Mouse (Mus musculus) bone marrow, adult 2 months (tissue): ENCODE data around the gene Oscp1. TPM values are rescaled to one million over a fixed set of nuclear protein-coding genes. Genes with fewer than 3 reads are reported as not detected.
A peak's percentile ranks its signal among the peaks of the same experiment; 100 is the strongest.

ENCODE experiments used
- H3K27ac ChIP-seq: fragments of 200-500 bp; 2 replicates; pipeline ENCODE4 v1.5.1; 2012; ENCODE audit warnings: low read depth, mild to moderate bottlenecking, control low read depth, inconsistent platforms, low read length; ENCODE audit not compliant: control insufficient read depth, poor library complexity, insufficient read depth
- H3K4me1 ChIP-seq: fragments of 200-500 bp; 2 replicates; pipeline ENCODE4 v1.6.1; 2011; ENCODE audit warnings: low read length; ENCODE audit not compliant: control insufficient read depth, insufficient read depth
- H3K4me3 ChIP-seq: fragments of 200-500 bp; replicated peaks from 2 replicates; pipeline ENCODE3; 2011; ENCODE audit warnings: mild to moderate bottlenecking, low read depth, low read length, control low read depth; ENCODE audit not compliant: control insufficient read depth
- CTCF ChIP-seq: fragments of 200-500 bp; IDR thresholded peaks from 2 replicates; pipeline ENCODE4 v1.5.1; 2011; ENCODE audit warnings: low read length, control low read depth; ENCODE audit not compliant: control insufficient read depth, insufficient read depth
- POLR2A ChIP-seq: fragments of 200-500 bp; IDR thresholded peaks from 2 replicates; pipeline ENCODE4 v1.6.1; 2011; ENCODE audit warnings: low read depth, mild to moderate bottlenecking, control low read depth, low read length, borderline replicate concordance; ENCODE audit not compliant: control insufficient read depth
- WGBS: fragments of 180-500 bp; shearing (Covaris S2); methylation state at CpG from one replicate; pipeline ENCODE4 v1.1.7; 2018; 5-methylcytosine and 5-hydroxymethylcytosine counted together
- polyA plus RNA-seq: library from polyadenylated mRNA; stranded (reverse); fragments of >200 nt; gene quantifications from 2 replicates; pipeline ENCODE4 v1.2.4, GENCODE M21; 2011; ENCODE audit warnings: low replicate concordance; ENCODE audit not compliant: missing spikeins, insufficient read depth, insufficient read length

The Oscp1 gene
- polyA plus RNA-seq, 1 experiment = 8.2 TPM

- TF ChIP-seq POLR2A (no peak), CTCF (no peak)
- H3K4me3 ChIP-seq = no peak overlapping the region
- H3K27ac ChIP-seq = no peak overlapping the region
- 76% methylated on average over 5 of the region's 5 CpGs for WGBS
- H3K4me1 ChIP-seq = no peaks in the 10 kb centered on the region; the same call in 1 of the 2 replicates
Measured at GRCm38 (mm10) chr4:126120052-126120451, 61.7 kb downstream of the Oscp1 start.

- 81% methylated on average over 2 of the region's 2 CpGs for WGBS
- H3K4me1 ChIP-seq = no peaks in the 10 kb centered on the region; the same call in 1 of the 2 replicates
- TF ChIP-seq CTCF (no peak), POLR2A (no peak)
- H3K4me3 ChIP-seq = no peak overlapping the region
- no peak overlapping the region for H3K27ac ChIP-seq
Measured at GRCm38 (mm10) chr4:126120506-126120905, 62.1 kb downstream of the Oscp1 start.

GRCm38 (mm10) chr4:126123309-126124040, 65.1 kb downstream of the Oscp1 start:
- H3K27ac ChIP-seq = no peak overlapping the region
- TF ChIP-seq CTCF = no peak
- no peak for TF ChIP-seq POLR2A
- WGBS = 91% methylated on average over 10 of the region's 10 CpGs
- H3K4me3 ChIP-seq = no peak overlapping the region
- no peaks in the 10 kb centered on the region; the same call in 1 of the 2 replicates for H3K4me1 ChIP-seq

GRCm38 (mm10) chr4:126130502-126130901, 72.1 kb downstream of the Oscp1 start:
- H3K4me3 ChIP-seq = no peak overlapping the region
- 87% methylated on average over 11 of the region's 11 CpGs for WGBS
- no peaks in the 10 kb centered on the region for H3K4me1 ChIP-seq
- TF ChIP-seq POLR2A (no peak), CTCF (no peak)
- H3K27ac ChIP-seq = no peak overlapping the region

GRCm38 (mm10) chr4:126131290-126132121, 73.1 kb downstream of the Oscp1 start:
- peak overlapping the region; percentile 44 for H3K27ac ChIP-seq

GRCm38 (mm10) chr4:126132636-126133264, 74.4 kb downstream of the Oscp1 start:
- no peak for TF ChIP-seq POLR2A
- no peak for TF ChIP-seq CTCF
- Histone ChIP-seq H3K4me3 (no peak overlapping the region), H3K27ac (no peak overlapping the region), H3K4me1 (no peaks in the 10 kb centered on the region)
- 82% methylated on average over 6 of the region's 6 CpGs for WGBS

More at GRCm38 (mm10) chr4:126131290-126132121, 73.1 kb downstream of the Oscp1 start:
- H3K4me3 ChIP-seq = no peak overlapping the region
- H3K4me1 ChIP-seq = no peaks in the 10 kb centered on the region
- 34% methylated on average over 10 of the region's 10 CpGs for WGBS
- TF ChIP-seq POLR2A (no peak), CTCF (no peak)

GRCm38 (mm10) chr4:126134236-126134635, 75.9 kb downstream of the Oscp1 start:
- 87% methylated on average over 4 of the region's 4 CpGs for WGBS

GRCm38 (mm10) chr4:126134639-126135038, 76.3 kb downstream of the Oscp1 start:
- H3K4me1 ChIP-seq = no peaks in the 10 kb centered on the region
- WGBS = 89% methylated on average over 4 of the region's 4 CpGs
- H3K27ac ChIP-seq = no peak overlapping the region
- TF ChIP-seq CTCF = no peak
- no peak overlapping the region for H3K4me3 ChIP-seq

More at GRCm38 (mm10) chr4:126134236-126134635, 75.9 kb downstream of the Oscp1 start:
- Histone ChIP-seq H3K4me3 (no peak overlapping the region), H3K4me1 (no peaks in the 10 kb centered on the region), H3K27ac (no peak overlapping the region)
- TF ChIP-seq POLR2A (no peak), CTCF (no peak)
